Mouse (Mus musculus): ENCODE data around the gene Foxl2. TPM values are rescaled to one million over a fixed set of nuclear protein-coding genes. Genes with fewer than 3 reads are reported as not detected.

The Foxl2 gene
- polyA plus RNA-seq, 1 experiment from 2014 or later = 0.43 TPM

GRCm38 (mm10) chr9:98952171-98953050 lies 2.7 kb upstream of the Foxl2 start:
- Histone ChIP-seq H3K27ac (ENCODE audit: low read length) (no peak overlapping the region), H3K36me3 (ENCODE audit: control insufficient read depth, insufficient read depth) (no peaks in the 10 kb centered on the region), H3K9ac (replicated peaks; ENCODE audit: low read depth, low read length) (no peak overlapping the region), H3K27me3 (replicated peaks; ENCODE audit: control insufficient read depth, insufficient read depth, low read length) (peaks cover 59% of the 10 kb centered on the region), H3K9me3 (ENCODE audit: control insufficient read depth, low read length) (no peaks in the 10 kb centered on the region), H3K4me3 (replicated peaks; ENCODE audit: low read length) (peak overlapping the region; percentile 22; the same call in 1 of the 2 replicates), H3K4me2 (ENCODE audit: low read length) (peak overlapping the region; percentile 28), H3K4me1 (replicated peaks; ENCODE audit: control insufficient read depth, insufficient read depth, low read length) (peaks cover 34% of the 10 kb centered on the region)
- WGBS = under 1% methylated on average over 40 of the region's 40 CpGs
- ATAC-seq = peak; percentile 29

GRCm38 (mm10) chr9:98953291-98953690 lies 1.8 kb upstream of the Foxl2 start:
- H3K36me3 ChIP-seq (ENCODE audit: control insufficient read depth, insufficient read depth) = no peaks in the 10 kb centered on the region
- H3K9ac ChIP-seq (replicated peaks; ENCODE audit: low read depth, low read length) = no peak overlapping the region
- H3K9me3 ChIP-seq (ENCODE audit: control insufficient read depth, low read length) = no peaks in the 10 kb centered on the region
- H3K4me2 ChIP-seq (ENCODE audit: low read length) = no peak overlapping the region
- WGBS = 6% methylated on average over 4 of the region's 4 CpGs
- ATAC-seq = no peak
- H3K27ac ChIP-seq (ENCODE audit: low read length) = no peak overlapping the region
- peaks cover 34% of the 10 kb centered on the region for H3K4me1 ChIP-seq (replicated peaks; ENCODE audit: control insufficient read depth, insufficient read depth, low read length)
- peaks cover 63% of the 10 kb centered on the region for H3K27me3 ChIP-seq (replicated peaks; ENCODE audit: control insufficient read depth, insufficient read depth, low read length)
- no peak overlapping the region for H3K4me3 ChIP-seq (replicated peaks; ENCODE audit: low read length)

- peaks cover 34% of the 10 kb centered on the region for H3K4me1 ChIP-seq (replicated peaks; ENCODE audit: control insufficient read depth, insufficient read depth, low read length)
- no peak overlapping the region for H3K9ac ChIP-seq (replicated peaks; ENCODE audit: low read depth, low read length)
- H3K9me3 ChIP-seq (ENCODE audit: control insufficient read depth, low read length) = no peaks in the 10 kb centered on the region
- H3K27ac ChIP-seq (ENCODE audit: low read length) = no peak overlapping the region
- no peak overlapping the region for H3K4me2 ChIP-seq (ENCODE audit: low read length)
- no peak overlapping the region for H3K4me3 ChIP-seq (replicated peaks; ENCODE audit: low read length)
- H3K36me3 ChIP-seq (ENCODE audit: control insufficient read depth, insufficient read depth) = no peaks in the 10 kb centered on the region
- peaks cover 67% of the 10 kb centered on the region for H3K27me3 ChIP-seq (replicated peaks; ENCODE audit: control insufficient read depth, insufficient read depth, low read length)
- 2% methylated on average over 9 of the region's 9 CpGs for WGBS
- no peak for ATAC-seq
Measured at GRCm38 (mm10) chr9:98953830-98954229, 1.3 kb upstream of the Foxl2 start.

GRCm38 (mm10) chr9:98954391-98955102 lies 541 bp upstream of the Foxl2 start:
- 1% methylated on average over 33 of the region's 33 CpGs for WGBS
- Histone ChIP-seq H3K9me3 (ENCODE audit: control insufficient read depth, low read length) (no peaks in the 10 kb centered on the region), H3K4me2 (ENCODE audit: low read length) (peak overlapping the region; percentile 65), H3K9ac (replicated peaks; ENCODE audit: low read depth, low read length) (peak overlapping the region; percentile 25; the same call in 1 of the 2 replicates), H3K36me3 (ENCODE audit: control insufficient read depth, insufficient read depth) (no peaks in the 10 kb centered on the region), H3K27me3 (replicated peaks; ENCODE audit: control insufficient read depth, insufficient read depth, low read length) (peaks cover 70% of the 10 kb centered on the region), H3K27ac (ENCODE audit: low read length) (0 out of 2 replicates have a peak overlapping the region, but pooled peaks have one; percentile 23), H3K4me3 (replicated peaks; ENCODE audit: low read length) (peak overlapping the region; percentile 43), H3K4me1 (replicated peaks; ENCODE audit: control insufficient read depth, insufficient read depth, low read length) (peaks cover 34% of the 10 kb centered on the region)
- no peak for ATAC-seq

- ATAC-seq = peak; percentile 13; the same call in 1 of the 2 replicates
- Histone ChIP-seq H3K4me1 (replicated peaks; ENCODE audit: control insufficient read depth, insufficient read depth, low read length) (peaks cover 34% of the 10 kb centered on the region), H3K27ac (ENCODE audit: low read length) (no peak overlapping the region), H3K36me3 (ENCODE audit: control insufficient read depth, insufficient read depth) (no peaks in the 10 kb centered on the region), H3K4me2 (ENCODE audit: low read length) (peak overlapping the region; percentile 65), H3K27me3 (replicated peaks; ENCODE audit: control insufficient read depth, insufficient read depth, low read length) (peaks cover 72% of the 10 kb centered on the region), H3K9me3 (ENCODE audit: control insufficient read depth, low read length) (no peaks in the 10 kb centered on the region), H3K4me3 (replicated peaks; ENCODE audit: low read length) (peak overlapping the region; percentile 43), H3K9ac (replicated peaks; ENCODE audit: low read depth, low read length) (0 out of 2 replicates have a peak overlapping the region, but pooled peaks have one; percentile 25)
- under 1% methylated on average over 54 of the region's 60 CpGs for WGBS
Measured at GRCm38 (mm10) chr9:98955716-98956224, 682 bp downstream of the Foxl2 start.

- Histone ChIP-seq H3K4me2 (ENCODE audit: low read length) (peak overlapping the region; percentile 65), H3K27me3 (replicated peaks; ENCODE audit: control insufficient read depth, insufficient read depth, low read length) (peaks cover 74% of the 10 kb centered on the region), H3K4me1 (replicated peaks; ENCODE audit: control insufficient read depth, insufficient read depth, low read length) (peaks cover 34% of the 10 kb centered on the region), H3K9me3 (ENCODE audit: control insufficient read depth, low read length) (no peaks in the 10 kb centered on the region), H3K36me3 (ENCODE audit: control insufficient read depth, insufficient read depth) (no peaks in the 10 kb centered on the region), H3K27ac (ENCODE audit: low read length) (no peak overlapping the region), H3K4me3 (replicated peaks; ENCODE audit: low read length) (peak overlapping the region; percentile 43), H3K9ac (replicated peaks; ENCODE audit: low read depth, low read length) (no peak overlapping the region; the same call in 1 of the 2 replicates)
- peak; percentile 49 for ATAC-seq
- under 1% methylated on average over 80 of the region's 80 CpGs for WGBS
Measured at GRCm38 (mm10) chr9:98956591-98957381, 1.7 kb downstream of the Foxl2 start.

- under 1% methylated on average over 23 of the region's 23 CpGs for WGBS
- H3K27ac ChIP-seq (ENCODE audit: low read length) = no peak overlapping the region
- ATAC-seq = no peak
- H3K36me3 ChIP-seq (ENCODE audit: control insufficient read depth, insufficient read depth) = no peaks in the 10 kb centered on the region
- no peak overlapping the region for H3K4me3 ChIP-seq (replicated peaks; ENCODE audit: low read length)
- H3K9ac ChIP-seq (replicated peaks; ENCODE audit: low read depth, low read length) = no peak overlapping the region
- H3K4me2 ChIP-seq (ENCODE audit: low read length) = no peak overlapping the region
- H3K27me3 ChIP-seq (replicated peaks; ENCODE audit: control insufficient read depth, insufficient read depth, low read length) = peaks cover 76% of the 10 kb centered on the region
- H3K4me1 ChIP-seq (replicated peaks; ENCODE audit: control insufficient read depth, insufficient read depth, low read length) = peaks cover 28% of the 10 kb centered on the region
- H3K9me3 ChIP-seq (ENCODE audit: control insufficient read depth, low read length) = no peaks in the 10 kb centered on the region
Measured at GRCm38 (mm10) chr9:98957751-98958351, 2.8 kb downstream of the Foxl2 start.

- no peaks in the 10 kb centered on the region for H3K9me3 ChIP-seq (ENCODE audit: control insufficient read depth, low read length)
- 4% methylated on average over 6 of the region's 6 CpGs for WGBS
- H3K4me2 ChIP-seq (ENCODE audit: low read length) = no peak overlapping the region
- ATAC-seq = no peak
- H3K4me3 ChIP-seq (replicated peaks; ENCODE audit: low read length) = no peak overlapping the region
- peaks cover 77% of the 10 kb centered on the region for H3K27me3 ChIP-seq (replicated peaks; ENCODE audit: control insufficient read depth, insufficient read depth, low read length)
- H3K27ac ChIP-seq (ENCODE audit: low read length) = no peak overlapping the region
- no peak overlapping the region for H3K9ac ChIP-seq (replicated peaks; ENCODE audit: low read depth, low read length)
- peaks cover 28% of the 10 kb centered on the region for H3K4me1 ChIP-seq (replicated peaks; ENCODE audit: control insufficient read depth, insufficient read depth, low read length)
- H3K36me3 ChIP-seq (ENCODE audit: control insufficient read depth, insufficient read depth) = no peaks in the 10 kb centered on the region
Measured at GRCm38 (mm10) chr9:98958628-98959027, 3.5 kb downstream of the Foxl2 start.
